Mouse (Mus musculus) lung, embryonic 16.5 days (tissue): Measurements from ENCODE around the gene Il17ra. TPM values are rescaled to one million over a fixed set of nuclear protein-coding genes. Genes with fewer than 3 reads are reported as not detected.

ENCODE experiments used
- ATAC-seq: fragments of 200-750 bp; cut with Nextera tagmentation; 2 replicates; pipeline ENCODE4 v1.8.0; 2017; ENCODE audit warnings: low read depth, mild to moderate bottlenecking, moderate library complexity
- H3K27ac ChIP-seq: fragments of 300-500 bp; sonication (generic); 2 replicates; pipeline ENCODE4 v1.5.1; 2014; ENCODE audit warnings: mild to moderate bottlenecking, control low read depth, low read length
- H3K27me3 ChIP-seq: fragments of 300-500 bp; sonication (generic); 2 replicates; pipeline ENCODE4 v1.6.1; 2014; ENCODE audit warnings: low read depth, low read length, mixed read lengths; ENCODE audit not compliant: control insufficient read depth, insufficient read depth
- H3K36me3 ChIP-seq: fragments of 300-500 bp; sonication (generic); 2 replicates; pipeline ENCODE4 v1.6.1; 2014; ENCODE audit warnings: low read length; ENCODE audit not compliant: control insufficient read depth, insufficient read depth
- H3K4me1 ChIP-seq: fragments of 300-500 bp; sonication (generic); replicated peaks from 2 replicates; pipeline ENCODE4 v1.6.1; 2014; ENCODE audit warnings: low read length, mixed read lengths; ENCODE audit not compliant: control insufficient read depth, insufficient read depth
- H3K4me2 ChIP-seq: fragments of 300-500 bp; sonication (generic); 2 replicates; pipeline ENCODE4 v1.6.1; 2014; ENCODE audit warnings: low read depth, low read length, control low read depth
- H3K4me3 ChIP-seq: fragments of 300-500 bp; sonication (generic); 2 replicates; pipeline ENCODE4 v1.5.1; 2014; ENCODE audit warnings: mild to moderate bottlenecking, low read length, control low read depth
- H3K9ac ChIP-seq: fragments of 300-500 bp; sonication (generic); 2 replicates; pipeline ENCODE4 v1.6.1; 2014; ENCODE audit warnings: low read length, control low read depth
- H3K9me3 ChIP-seq: fragments of 300-500 bp; sonication (generic); 2 replicates; pipeline ENCODE4 v1.6.1; 2016; ENCODE audit warnings: low read length; ENCODE audit not compliant: control insufficient read depth
- WGBS: fragments of 180-500 bp; shearing (Covaris S2); extraction: QIAGEN DNeasy Blood & Tissue Kit; methylation state at CpG from one replicate; pipeline ENCODE4 v1.1.7; 2014; 5-methylcytosine and 5-hydroxymethylcytosine counted together
- polyA plus RNA-seq: library from polyadenylated mRNA; unstranded; fragments of >200 nt; fragmentation: Nextera tagmentation; extraction: Ambion mirVana; gene quantifications from 2 replicates; pipeline ENCODE4 v1.2.1, GENCODE M21; 2015

Gene Il17ra
- polyA plus RNA-seq: 8.6 and 8.9 TPM in 2 replicates

DNA sequence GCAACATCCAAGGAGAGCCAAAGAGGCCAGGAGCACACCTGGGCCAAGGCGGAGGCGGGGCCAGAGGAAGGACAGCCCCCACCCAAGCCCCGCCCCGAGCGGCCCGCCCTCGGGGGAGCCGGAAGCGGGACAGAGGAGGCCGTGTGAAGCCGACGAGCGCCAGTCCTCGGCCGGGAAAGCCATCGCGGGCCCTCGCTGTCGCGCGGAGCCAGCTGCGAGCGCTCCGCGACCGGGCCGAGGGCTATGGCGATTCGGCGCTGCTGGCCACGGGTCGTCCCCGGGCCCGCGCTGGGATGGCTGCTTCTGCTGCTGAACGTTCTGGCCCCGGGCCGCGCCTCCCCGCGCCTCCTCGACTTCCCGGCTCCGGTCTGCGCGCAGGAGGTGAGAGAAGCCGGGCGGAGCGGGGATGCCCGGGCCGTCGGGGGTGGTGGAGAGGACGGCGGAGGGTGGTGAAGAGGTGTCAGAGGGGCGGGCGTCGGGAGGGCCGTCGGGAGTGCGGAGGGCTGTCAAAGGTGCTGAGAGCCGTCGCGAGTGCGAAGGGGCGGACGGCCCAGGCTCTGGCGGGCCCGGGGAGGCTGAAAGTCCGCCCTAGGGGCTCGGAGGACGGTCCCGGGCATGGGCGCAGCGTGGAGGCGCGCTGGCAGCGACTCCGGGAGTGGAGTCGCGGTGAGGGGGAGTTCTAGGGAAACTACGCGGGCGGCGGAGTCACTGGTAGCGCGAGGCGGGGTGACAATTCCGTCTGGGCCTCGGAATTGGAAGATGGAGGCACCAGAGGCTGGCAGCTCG lies at the start of gene Il17ra:
Gene Il17ra, plus strand, starts transcription at position 162 of the 786 bp plus-strand sequence.
- peak; percentile 93 for ATAC-seq
- H3K9ac ChIP-seq: peak within 1 kb of the TSS; percentile 69
- peak within 1 kb of the TSS; percentile 73 for H3K4me2 ChIP-seq
- WGBS: under 1% methylated on average over 80 of the region's 90 CpGs
- H3K4me3 ChIP-seq: peak within 1 kb of the TSS; percentile 61
- H3K4me1 ChIP-seq: peaks cover 10% of the 10 kb centered on the region
- H3K36me3 ChIP-seq: no peaks in the 10 kb centered on the region
- H3K9me3 ChIP-seq: no peaks in the 10 kb centered on the region
- H3K27me3 ChIP-seq: peaks cover 18% of the 10 kb centered on the region; the same call in 1 of the 2 replicates
- no peak within 1 kb of the TSS for H3K27ac ChIP-seq

DNA sequence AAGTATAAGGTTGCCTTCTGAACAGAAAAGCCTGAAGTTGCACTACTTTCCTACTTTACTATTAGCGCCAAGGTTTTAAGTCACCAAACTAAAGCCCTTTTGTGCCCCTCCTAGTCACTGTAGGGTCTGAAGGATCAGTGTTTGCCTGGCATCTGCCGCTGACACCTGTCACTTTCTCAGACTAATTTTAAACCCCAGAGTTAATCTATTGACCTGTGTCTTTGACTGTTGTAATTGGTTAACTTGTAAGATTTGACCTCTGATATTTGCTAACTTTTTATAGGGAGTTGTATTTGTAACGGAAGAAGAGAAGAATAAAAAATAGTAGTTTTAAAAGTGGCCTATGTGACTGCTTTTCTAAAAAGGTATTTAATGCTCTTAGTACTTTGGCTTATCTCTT lies 24.9 kb upstream of the Il17ra start:
- 91% methylated on average over 3 of the region's 3 CpGs for WGBS
- Histone ChIP-seq H3K4me2 (no peak overlapping the region), H3K4me1 (no peaks in the 10 kb centered on the region), H3K9me3 (no peaks in the 10 kb centered on the region), H3K27me3 (no peaks in the 10 kb centered on the region), H3K27ac (no peak overlapping the region), H3K4me3 (no peak overlapping the region), H3K9ac (no peak overlapping the region), H3K36me3 (peaks cover 33% of the 10 kb centered on the region)
- no peak for ATAC-seq

DNA sequence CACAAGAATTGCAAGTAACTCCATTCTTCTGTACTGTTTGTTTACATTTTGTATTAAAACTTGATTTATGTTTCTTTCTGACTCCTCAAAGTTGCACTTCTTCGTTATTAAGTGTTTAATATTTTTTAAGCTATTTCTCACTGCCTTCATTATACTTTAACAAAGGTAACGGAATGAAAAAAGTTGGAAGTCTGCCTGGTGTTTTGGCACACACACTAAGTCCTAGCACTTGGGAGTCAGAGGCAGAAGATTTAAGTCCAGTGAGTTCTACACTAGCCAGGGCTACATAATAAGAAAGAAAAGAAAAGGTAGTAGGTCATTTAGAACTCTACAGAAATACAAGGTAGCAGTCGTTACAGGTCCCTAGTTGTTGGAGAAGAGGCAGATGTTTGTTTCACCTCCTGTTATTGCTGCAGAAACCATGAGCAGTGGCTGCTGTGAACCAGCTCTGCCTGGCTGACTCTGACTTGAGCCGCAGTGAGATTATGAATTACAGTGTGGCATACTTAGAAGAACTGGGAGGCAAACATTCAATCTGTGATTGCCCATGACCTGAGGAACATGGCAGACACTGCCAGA lies 20.8 kb upstream of the Il17ra start:
- Histone ChIP-seq H3K4me2 (no peak overlapping the region), H3K27me3 (no peaks in the 10 kb centered on the region), H3K4me3 (no peak overlapping the region), H3K27ac (no peak overlapping the region), H3K9me3 (no peaks in the 10 kb centered on the region), H3K36me3 (peaks cover 22% of the 10 kb centered on the region), H3K9ac (no peak overlapping the region), H3K4me1 (no peaks in the 10 kb centered on the region)
- 74% methylated on average over 4 of the region's 4 CpGs for WGBS
- ATAC-seq: no peak

DNA sequence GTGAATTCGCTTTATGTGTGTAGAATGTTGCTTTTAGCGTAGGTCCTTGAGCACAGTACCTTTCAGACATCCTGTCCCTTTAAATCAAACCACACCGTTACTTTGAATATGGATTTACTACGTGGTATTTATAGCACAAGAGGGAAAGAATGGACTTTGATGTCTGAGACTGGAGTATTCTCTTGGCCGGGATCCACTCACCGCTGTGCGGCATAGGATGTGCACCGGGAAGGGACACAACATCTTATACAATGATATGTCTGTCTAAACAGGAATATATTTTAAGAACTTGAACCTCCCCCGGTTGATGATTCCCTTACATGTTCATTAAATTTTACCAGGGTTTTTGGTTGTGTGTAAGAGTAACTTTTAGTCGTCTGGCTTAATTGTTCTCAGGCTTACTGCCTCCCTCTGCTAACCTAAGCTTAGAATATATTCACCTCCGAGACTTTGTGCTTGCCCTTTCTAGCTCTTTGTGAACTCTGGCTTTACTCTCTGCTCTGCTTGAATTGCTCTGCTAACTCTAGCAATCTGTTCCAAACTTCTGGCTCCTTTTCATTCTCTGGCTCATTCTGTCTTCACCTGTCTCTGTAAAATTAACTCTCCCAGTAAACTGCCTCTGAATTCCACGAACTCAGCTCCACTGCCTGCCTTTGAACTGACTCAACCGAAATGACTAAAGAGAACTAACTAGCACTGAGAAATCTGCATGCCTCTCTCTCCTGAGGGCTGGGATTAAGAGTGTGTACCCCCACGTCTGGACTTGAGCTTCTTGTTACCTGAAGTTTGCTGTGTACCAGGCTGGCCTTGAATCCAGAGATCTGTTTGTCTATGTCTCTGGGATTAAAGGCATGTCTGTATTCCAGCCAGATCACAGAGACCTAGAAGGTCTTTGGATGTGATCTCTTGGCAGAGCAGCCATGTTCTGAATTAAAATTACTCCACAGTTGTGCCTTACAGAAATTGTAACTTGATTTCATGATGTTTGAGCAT lies 19.4 kb upstream of the Il17ra start:
- ATAC-seq: no peak
- Histone ChIP-seq H3K4me2 (no peak overlapping the region), H3K36me3 (peaks cover 20% of the 10 kb centered on the region), H3K9me3 (no peaks in the 10 kb centered on the region), H3K9ac (no peak overlapping the region), H3K27me3 (no peaks in the 10 kb centered on the region), H3K4me3 (no peak overlapping the region), H3K4me1 (no peaks in the 10 kb centered on the region), H3K27ac (no peak overlapping the region)
- WGBS: 68% methylated on average over 14 of the region's 14 CpGs

DNA sequence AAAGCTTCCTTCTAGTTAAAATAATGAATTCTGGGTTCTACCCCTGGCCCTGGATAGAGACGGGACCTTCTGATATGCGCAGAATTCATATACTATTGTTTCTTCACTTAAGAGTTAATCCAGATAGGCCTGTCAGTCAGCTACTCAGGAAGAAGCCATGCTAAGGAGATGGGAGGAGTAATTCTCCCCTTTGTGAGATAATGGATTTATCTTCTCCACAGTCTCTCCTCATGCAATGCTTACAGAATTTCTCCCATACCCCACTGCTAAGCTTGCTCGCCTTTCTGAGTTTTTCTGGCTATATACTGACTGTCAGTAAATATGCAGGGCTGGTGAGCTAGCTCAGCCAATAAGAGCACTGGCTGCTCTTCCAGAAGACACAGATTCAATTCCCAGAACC lies 12.8 kb upstream of the Il17ra start:
- no peaks in the 10 kb centered on the region for H3K36me3 ChIP-seq
- no peak overlapping the region for H3K27ac ChIP-seq
- H3K27me3 ChIP-seq: no peaks in the 10 kb centered on the region
- no peaks in the 10 kb centered on the region for H3K4me1 ChIP-seq
- H3K9ac ChIP-seq: no peak overlapping the region
- H3K4me3 ChIP-seq: no peak overlapping the region
- ATAC-seq: no peak
- H3K4me2 ChIP-seq: no peak overlapping the region
- WGBS: 74% methylated on average over 3 of the region's 3 CpGs
- no peaks in the 10 kb centered on the region for H3K9me3 ChIP-seq

DNA sequence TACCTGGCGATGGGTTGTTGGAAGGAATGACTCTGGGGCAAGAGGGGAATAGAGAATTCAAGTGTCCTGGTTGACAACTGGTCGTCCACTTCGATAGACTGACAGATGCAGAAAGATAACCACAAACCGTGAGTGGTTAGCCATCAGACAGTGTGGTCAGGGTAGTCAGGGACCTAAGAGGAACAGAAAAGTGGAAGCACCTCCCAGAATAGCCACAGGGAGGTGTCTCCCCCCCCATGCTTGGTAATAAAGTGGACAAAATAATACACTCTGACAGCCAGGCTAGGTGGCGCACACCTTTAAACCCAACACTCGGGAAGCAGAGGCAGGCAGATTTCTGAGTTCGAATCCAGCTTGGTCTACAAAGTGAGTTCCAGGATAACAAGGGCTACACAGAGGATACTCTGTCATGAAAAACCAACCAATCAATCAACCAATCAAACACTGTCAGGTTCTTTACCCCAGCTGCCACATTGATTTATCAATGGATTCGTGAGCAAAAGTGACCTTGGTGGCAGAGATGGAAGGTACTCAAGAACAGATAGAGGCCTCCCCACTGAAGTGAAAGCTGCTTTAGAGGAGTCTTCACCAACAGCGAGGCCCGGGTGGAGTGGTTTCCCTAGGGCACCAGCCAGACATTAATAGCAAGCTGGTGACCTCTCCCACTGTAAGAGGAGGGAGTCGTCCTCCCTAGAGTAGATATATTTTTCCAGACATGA lies 10.5 kb upstream of the Il17ra start:
- H3K9me3 ChIP-seq: no peaks in the 10 kb centered on the region
- H3K36me3 ChIP-seq: no peaks in the 10 kb centered on the region
- no peak overlapping the region for H3K9ac ChIP-seq
- no peak for ATAC-seq
- H3K27ac ChIP-seq: no peak overlapping the region
- H3K27me3 ChIP-seq: no peaks in the 10 kb centered on the region
- no peak overlapping the region for H3K4me3 ChIP-seq
- H3K4me1 ChIP-seq: no peaks in the 10 kb centered on the region
- 82% methylated on average over 11 of the region's 11 CpGs for WGBS
- no peak overlapping the region for H3K4me2 ChIP-seq

DNA sequence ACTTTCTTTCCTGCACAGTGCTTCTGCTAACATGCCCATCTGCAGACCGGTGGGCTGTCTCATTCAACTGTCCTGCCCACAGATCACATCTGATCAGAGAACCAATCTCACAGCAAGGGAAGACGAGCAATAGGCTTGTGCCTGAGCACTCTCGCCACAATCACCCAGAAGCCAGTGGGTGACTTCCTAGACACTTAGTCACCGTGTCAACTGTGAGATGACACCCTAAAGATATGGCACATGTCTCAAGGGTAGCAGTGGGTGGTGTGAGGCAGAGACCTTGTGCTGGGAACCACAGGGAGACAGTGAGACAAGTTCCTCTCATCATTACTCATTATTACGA lies 10.0 kb upstream of the Il17ra start:
- no peaks in the 10 kb centered on the region for H3K27me3 ChIP-seq
- H3K4me2 ChIP-seq: no peak overlapping the region
- no peak overlapping the region for H3K27ac ChIP-seq
- 74% methylated on average over 5 of the region's 5 CpGs for WGBS
- H3K9me3 ChIP-seq: no peaks in the 10 kb centered on the region
- no peaks in the 10 kb centered on the region for H3K36me3 ChIP-seq
- H3K9ac ChIP-seq: no peak overlapping the region
- H3K4me1 ChIP-seq: no peaks in the 10 kb centered on the region
- no peak for ATAC-seq
- no peak overlapping the region for H3K4me3 ChIP-seq

DNA sequence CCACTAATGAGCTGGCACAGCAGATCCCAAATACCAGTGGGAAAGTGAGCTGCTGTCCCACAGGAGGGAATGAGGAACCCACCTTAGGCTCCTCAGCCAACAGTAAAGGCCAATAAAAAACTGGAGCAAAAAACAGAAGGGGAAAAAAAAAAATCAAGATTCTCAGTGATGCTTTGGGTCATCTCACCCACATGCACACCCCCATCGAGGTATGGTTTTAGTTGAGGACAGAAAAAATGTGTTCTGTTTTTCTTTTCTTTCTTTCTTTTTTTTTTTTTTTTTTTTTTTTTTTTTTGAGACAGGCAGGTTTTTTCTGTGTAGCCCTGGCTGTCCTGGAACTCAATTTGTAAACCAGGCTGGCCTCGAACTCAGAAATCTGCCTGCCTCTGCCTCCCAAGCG lies 9.5 kb upstream of the Il17ra start:
- H3K36me3 ChIP-seq: no peaks in the 10 kb centered on the region
- 84% methylated on average over 3 of the region's 3 CpGs for WGBS
- ATAC-seq: no peak

More for the DNA sequence above, 9.5 kb upstream of the Il17ra start:
- Histone ChIP-seq H3K4me2 (no peak overlapping the region), H3K4me1 (no peaks in the 10 kb centered on the region), H3K27me3 (no peaks in the 10 kb centered on the region), H3K27ac (no peak overlapping the region), H3K9me3 (no peaks in the 10 kb centered on the region), H3K9ac (no peak overlapping the region), H3K4me3 (no peak overlapping the region)
